Mouse (Mus musculus) liver, embryonic 15.5 days (tissue): ENCODE data around the gene Tmem216. TPM values are rescaled to one million over a fixed set of nuclear protein-coding genes. Genes with fewer than 3 reads are reported as not detected.

ENCODE experiments used
- ATAC-seq: fragments of 200-750 bp; cut with Nextera tagmentation; 2 replicates; pipeline ENCODE4 v1.8.0; 2017; ENCODE audit warnings: moderate number of reproducible peaks, mild to moderate bottlenecking, moderate library complexity; ENCODE audit not compliant: insufficient read depth
- H3K27ac ChIP-seq: fragments of 300-500 bp; sonication (generic); replicated peaks from 2 replicates; pipeline ENCODE4 v1.5.1; 2015; ENCODE audit warnings: mild to moderate bottlenecking, inconsistent platforms
- H3K27me3 ChIP-seq: fragments of 300-500 bp; sonication (generic); 2 replicates; pipeline ENCODE4 v1.6.1; 2015; ENCODE audit warnings: mild to moderate bottlenecking, inconsistent platforms
- H3K36me3 ChIP-seq: fragments of 300-500 bp; sonication (generic); replicated peaks from 2 replicates; pipeline ENCODE4 v1.6.1; 2015; ENCODE audit warnings: moderate library complexity, mild to moderate bottlenecking, inconsistent platforms
- H3K4me1 ChIP-seq: fragments of 300-500 bp; sonication (generic); replicated peaks from 2 replicates; pipeline ENCODE4 v1.6.1; 2015; ENCODE audit warnings: inconsistent platforms
- H3K4me2 ChIP-seq: fragments of 300-500 bp; sonication (generic); 2 replicates; pipeline ENCODE4 v1.6.1; 2015; ENCODE audit warnings: moderate library complexity, mild to moderate bottlenecking, inconsistent platforms
- H3K4me3 ChIP-seq: fragments of 300-500 bp; sonication (generic); replicated peaks from 2 replicates; pipeline ENCODE4 v1.5.1; 2015; ENCODE audit warnings: mild to moderate bottlenecking, inconsistent platforms
- H3K9ac ChIP-seq: fragments of 300-500 bp; sonication (generic); 2 replicates; pipeline ENCODE4 v1.6.1; 2015; ENCODE audit warnings: moderate library complexity, mild to moderate bottlenecking, inconsistent platforms
- H3K9me3 ChIP-seq: fragments of 300-500 bp; sonication (generic); replicated peaks from 2 replicates; pipeline ENCODE4 v1.6.1; 2016; ENCODE audit warnings: inconsistent platforms
- WGBS: fragments of 180-500 bp; shearing (Covaris S2); methylation state at CpG from one replicate; pipeline ENCODE4 v1.1.7; 2015; ENCODE audit warnings: mixed read lengths; ENCODE audit not compliant: insufficient replicate concordance; 5-methylcytosine and 5-hydroxymethylcytosine counted together
- polyA plus RNA-seq: library from polyadenylated mRNA; unstranded; fragments of >200 nt; fragmentation: Nextera tagmentation; extraction: Ambion mirVana; gene quantifications from 2 replicates; pipeline ENCODE4 v1.2.1, GENCODE M21; 2015

Tmem216 gene
- polyA plus RNA-seq, 1 experiment from 2014 or later: 12.1 TPM

DNA sequence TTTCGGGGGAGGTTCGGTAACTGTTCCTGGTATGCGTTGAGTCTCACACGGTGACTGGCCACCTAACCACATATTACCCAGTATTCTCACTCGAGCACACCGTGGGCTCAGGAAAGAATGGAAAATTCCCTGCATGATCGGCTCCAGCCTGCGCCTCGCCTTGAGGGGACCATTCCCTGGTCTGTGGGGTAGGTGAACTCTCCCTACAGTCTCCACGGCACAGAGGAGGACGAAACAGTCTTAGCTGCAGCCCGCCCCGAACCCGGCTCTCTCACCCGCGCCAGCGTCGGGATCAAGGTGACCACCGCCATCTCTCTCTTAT is 31.3 kb downstream of the Tmem216 start:
- WGBS: under 1% methylated on average over 19 of the region's 19 CpGs
- Histone ChIP-seq H3K4me2 (peak overlapping the region; percentile 77), H3K27me3 (no peaks in the 10 kb centered on the region), H3K9ac (peak overlapping the region; percentile 99), H3K4me3 (peak overlapping the region; percentile 99), H3K27ac (peak overlapping the region; percentile 99), H3K9me3 (no peaks in the 10 kb centered on the region), H3K4me1 (peaks cover 55% of the 10 kb centered on the region), H3K36me3 (peaks cover 23% of the 10 kb centered on the region)
- no peak for ATAC-seq

DNA sequence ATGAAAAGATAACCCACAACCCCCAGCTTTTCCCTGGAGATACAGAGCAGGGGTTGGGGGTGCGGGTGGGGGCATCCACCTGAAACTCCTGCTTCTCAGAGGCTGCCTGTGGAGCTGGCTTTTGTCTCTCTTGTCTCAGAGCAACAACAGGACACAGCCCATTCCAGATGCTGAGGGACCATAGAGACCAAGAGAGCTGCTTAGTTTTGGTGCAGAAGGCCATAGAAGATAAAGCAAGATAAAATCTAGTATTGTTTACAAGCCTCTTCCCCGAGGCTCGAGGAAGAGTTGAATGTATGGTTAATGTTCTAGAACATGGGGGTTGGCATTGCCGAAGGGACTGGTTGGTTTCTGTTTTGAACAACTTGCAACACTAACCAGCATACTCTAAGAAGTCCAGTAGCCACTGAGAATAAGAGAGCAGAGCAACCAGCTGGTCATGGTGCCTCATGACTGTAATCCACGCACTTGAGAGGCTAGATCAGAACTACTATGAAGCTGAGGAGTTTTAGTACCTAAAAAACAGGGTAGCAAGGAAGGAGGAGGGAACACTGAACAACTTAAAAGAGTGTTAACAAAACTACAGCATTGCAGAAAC is 32.5 kb downstream of the Tmem216 start:
- peak overlapping the region; percentile 69 for H3K27ac ChIP-seq
- peak overlapping the region; percentile 77 for H3K4me2 ChIP-seq
- no peaks in the 10 kb centered on the region for H3K27me3 ChIP-seq
- H3K4me3 ChIP-seq: peak overlapping the region; percentile 99
- WGBS: 15% methylated on average over 5 of the region's 5 CpGs
- H3K4me1 ChIP-seq: peaks cover 55% of the 10 kb centered on the region
- no peaks in the 10 kb centered on the region for H3K9me3 ChIP-seq
- peaks cover 14% of the 10 kb centered on the region for H3K36me3 ChIP-seq
- ATAC-seq: no peak
- peak overlapping the region; percentile 47 for H3K9ac ChIP-seq

DNA sequence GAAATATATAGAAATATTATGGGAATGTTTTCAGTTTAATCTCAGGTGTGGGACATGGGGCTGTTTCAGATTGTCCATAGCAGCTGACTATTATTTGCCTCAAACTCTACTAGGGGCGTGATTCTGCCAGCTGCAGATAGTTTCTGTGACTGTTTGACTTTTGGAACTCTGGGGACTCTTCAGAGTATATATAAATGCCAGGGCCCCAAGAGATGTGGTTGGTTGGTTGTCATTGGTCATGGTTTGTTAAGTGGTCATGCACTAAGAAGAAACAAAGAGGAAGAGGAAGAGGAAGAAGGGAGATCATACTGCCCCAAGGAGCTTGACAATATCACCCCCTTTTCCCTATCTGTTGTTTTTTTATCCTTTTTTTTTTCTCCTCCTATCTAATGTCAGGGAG is 34.1 kb downstream of the Tmem216 start:
- H3K4me1 ChIP-seq: peaks cover 46% of the 10 kb centered on the region
- H3K4me2 ChIP-seq: no peak overlapping the region
- no peak overlapping the region for H3K9ac ChIP-seq
- H3K27me3 ChIP-seq: no peaks in the 10 kb centered on the region
- no peak overlapping the region for H3K4me3 ChIP-seq
- no peaks in the 10 kb centered on the region for H3K9me3 ChIP-seq
- ATAC-seq: no peak
- 48% methylated on average over 1 of the region's 1 CpGs for WGBS
- H3K27ac ChIP-seq: no peak overlapping the region; the same call in 1 of the 2 replicates
- peaks cover 13% of the 10 kb centered on the region for H3K36me3 ChIP-seq

DNA sequence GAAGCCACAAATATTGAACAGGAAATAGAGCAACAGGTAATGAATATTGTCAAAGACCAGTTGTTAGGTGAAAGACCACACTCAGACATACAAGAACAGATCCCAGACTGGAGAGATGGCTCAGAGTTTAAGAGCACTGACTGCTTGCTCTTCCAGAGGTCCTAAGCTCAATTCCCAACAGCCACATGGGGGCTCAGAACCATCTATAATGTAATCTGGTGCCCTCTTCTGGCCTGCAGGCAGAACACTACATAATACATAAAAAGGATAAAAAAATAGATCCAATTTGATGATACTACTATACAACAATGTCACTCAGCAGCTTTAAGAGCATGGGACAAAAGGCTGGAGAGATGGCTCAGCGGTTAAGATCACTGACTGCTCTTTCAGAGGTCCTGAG is 35.7 kb downstream of the Tmem216 start:
- Histone ChIP-seq H3K27ac (no peak overlapping the region), H3K36me3 (peaks cover 25% of the 10 kb centered on the region), H3K9me3 (no peaks in the 10 kb centered on the region), H3K27me3 (no peaks in the 10 kb centered on the region), H3K4me3 (no peak overlapping the region), H3K4me2 (no peak overlapping the region), H3K4me1 (peaks cover 36% of the 10 kb centered on the region), H3K9ac (no peak overlapping the region)
- no peak for ATAC-seq
- 49% methylated on average over 1 of the region's 1 CpGs for WGBS

DNA sequence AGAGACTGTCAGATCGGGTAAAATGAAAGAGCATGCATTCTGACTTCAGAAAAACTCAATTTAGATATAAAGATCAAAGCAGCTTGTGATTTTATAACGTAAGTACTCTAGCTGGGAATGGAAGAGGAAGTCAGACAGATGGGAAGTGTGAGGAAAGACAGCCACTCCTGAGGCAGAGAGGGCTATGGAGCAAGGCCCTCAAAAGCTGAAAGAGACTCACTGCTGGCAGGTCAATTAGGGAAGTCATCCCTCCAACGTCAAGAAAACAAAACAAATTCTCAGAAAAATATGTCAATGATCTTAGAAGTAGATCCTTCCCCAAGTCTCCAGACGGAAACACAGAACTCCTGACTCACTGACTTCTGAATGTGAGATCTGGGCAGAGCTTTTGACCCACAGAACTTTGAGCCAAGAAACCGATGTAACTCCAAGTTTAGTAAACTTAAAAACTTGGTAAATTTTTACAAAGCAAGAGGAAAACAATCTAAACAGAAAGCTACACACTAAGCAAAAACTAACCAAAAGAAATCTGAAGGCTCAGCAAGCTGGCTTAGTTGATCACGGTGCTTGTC is 45.2 kb downstream of the Tmem216 start:
- peak overlapping the region; percentile 24; the same call in 1 of the 2 replicates for H3K27ac ChIP-seq
- no peaks in the 10 kb centered on the region for H3K9me3 ChIP-seq
- H3K4me1 ChIP-seq: no peaks in the 10 kb centered on the region
- no peak overlapping the region for H3K4me2 ChIP-seq
- no peak for ATAC-seq
- no peaks in the 10 kb centered on the region for H3K27me3 ChIP-seq
- peaks cover 69% of the 10 kb centered on the region for H3K36me3 ChIP-seq
- H3K4me3 ChIP-seq: no peak overlapping the region
- no peak overlapping the region for H3K9ac ChIP-seq
- 64% methylated on average over 6 of the region's 6 CpGs for WGBS

DNA sequence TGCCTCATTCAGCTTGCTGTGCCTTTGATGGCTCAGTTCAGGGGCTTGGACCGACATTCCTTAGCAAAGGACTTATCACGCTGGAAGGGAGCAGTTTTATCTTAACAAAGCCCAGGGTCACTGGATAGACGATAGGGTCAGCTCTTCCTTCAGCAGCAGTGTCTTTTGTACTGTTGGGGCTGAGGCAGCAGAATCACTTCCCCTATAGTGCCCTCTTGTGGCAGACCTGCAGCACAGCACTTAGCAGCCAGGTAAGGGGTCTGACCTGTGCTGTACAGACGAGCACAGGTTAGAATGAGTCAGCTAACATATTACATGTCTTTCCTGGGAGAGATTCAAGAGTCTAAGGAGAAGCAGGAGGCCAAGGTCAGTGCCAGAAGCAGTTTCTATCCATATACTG is 53.5 kb downstream of the Tmem216 start:
- Histone ChIP-seq H3K9ac (no peak overlapping the region), H3K27ac (no peak overlapping the region), H3K36me3 (peaks cover 79% of the 10 kb centered on the region), H3K4me2 (no peak overlapping the region), H3K4me3 (no peak overlapping the region), H3K27me3 (no peaks in the 10 kb centered on the region), H3K4me1 (no peaks in the 10 kb centered on the region), H3K9me3 (no peaks in the 10 kb centered on the region)
- ATAC-seq: no peak; the same call in 1 of the 2 replicates
- 18% methylated on average over 4 of the region's 4 CpGs for WGBS

DNA sequence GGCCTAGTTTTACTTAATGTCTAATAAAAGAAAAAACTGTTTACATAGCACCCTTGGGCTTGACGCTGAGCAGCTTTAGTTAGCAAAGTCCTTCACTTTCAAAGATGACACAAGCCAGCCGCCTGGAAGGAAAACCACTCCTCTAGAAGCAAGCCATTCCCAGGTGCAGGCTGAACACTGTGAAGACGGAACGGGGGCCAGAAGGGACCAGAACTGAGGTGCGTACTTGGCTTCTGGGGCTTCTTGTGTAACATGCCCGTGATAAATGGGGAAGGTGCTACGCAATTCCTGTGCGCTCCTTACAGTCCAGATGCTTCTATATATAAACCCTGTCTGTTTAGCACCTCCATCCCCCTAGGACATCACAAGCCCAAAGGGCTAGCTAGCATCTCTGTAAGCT is 55.5 kb downstream of the Tmem216 start:
- Histone ChIP-seq H3K27me3 (no peaks in the 10 kb centered on the region), H3K9ac (no peak overlapping the region), H3K4me1 (no peaks in the 10 kb centered on the region), H3K9me3 (no peaks in the 10 kb centered on the region), H3K36me3 (peaks cover 59% of the 10 kb centered on the region), H3K4me2 (no peak overlapping the region), H3K27ac (no peak overlapping the region), H3K4me3 (no peak overlapping the region)
- WGBS: 87% methylated on average over 8 of the region's 8 CpGs
- no peak for ATAC-seq

DNA sequence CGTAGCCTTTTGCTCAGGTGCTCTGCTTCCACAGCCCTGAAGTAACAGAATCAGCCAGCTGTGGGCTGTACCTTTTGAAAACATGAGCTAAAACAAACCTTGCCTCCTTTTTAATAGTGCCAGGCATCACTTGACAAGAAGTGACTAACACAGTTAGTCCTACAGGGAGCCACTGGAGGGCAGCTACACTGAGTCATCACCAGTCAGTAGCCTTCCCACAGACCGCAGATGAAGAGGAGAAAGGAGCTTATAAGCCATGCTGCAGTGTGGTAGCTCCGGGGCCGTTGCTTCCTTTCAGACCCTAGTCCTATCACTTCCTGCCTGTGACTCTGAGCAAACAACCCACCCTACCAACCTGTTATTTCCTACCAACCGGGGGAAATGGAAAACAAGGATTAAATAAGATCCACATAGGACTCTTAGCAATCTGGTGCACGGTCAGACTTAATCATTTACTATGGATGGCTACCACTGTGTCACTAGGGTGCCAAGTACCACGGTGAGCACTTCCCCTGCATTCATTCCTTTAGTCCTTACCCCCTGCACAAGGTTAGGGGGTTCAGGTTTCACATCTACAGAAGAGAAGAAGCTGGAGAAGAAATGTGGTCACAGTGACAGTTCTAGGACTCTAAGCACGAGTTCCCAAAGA is 58.4 kb downstream of the Tmem216 start:
- Histone ChIP-seq H3K9me3 (no peaks in the 10 kb centered on the region), H3K9ac (no peak overlapping the region), H3K27ac (no peak overlapping the region), H3K27me3 (peaks cover 1% of the 10 kb centered on the region; the same call in 1 of the 2 replicates), H3K4me1 (no peaks in the 10 kb centered on the region), H3K36me3 (peaks cover 39% of the 10 kb centered on the region), H3K4me3 (no peak overlapping the region), H3K4me2 (no peak overlapping the region)
- WGBS: 18% methylated on average over 8 of the region's 8 CpGs
- no peak for ATAC-seq

DNA sequence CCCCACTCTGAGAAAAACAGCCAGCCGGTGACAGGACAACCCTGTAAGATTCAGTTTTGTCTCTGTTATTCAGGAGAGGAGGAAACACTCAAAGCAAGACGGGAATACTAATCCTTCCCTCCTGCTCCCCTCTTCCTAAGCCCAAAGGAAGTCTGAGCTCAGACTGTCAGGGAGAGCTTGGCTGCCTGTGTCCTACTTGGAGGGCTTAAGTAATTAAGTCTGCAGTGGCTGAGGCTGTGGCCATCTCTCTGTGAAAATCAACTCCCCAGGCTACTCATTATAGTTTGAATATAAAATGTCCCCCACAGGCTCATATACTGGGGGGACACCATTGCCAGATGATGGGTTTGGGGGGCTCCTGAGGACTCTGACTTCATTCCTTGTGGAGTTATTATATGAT is 59.1 kb downstream of the Tmem216 start:
- H3K36me3 ChIP-seq: peaks cover 33% of the 10 kb centered on the region
- H3K9ac ChIP-seq: no peak overlapping the region
- H3K4me2 ChIP-seq: no peak overlapping the region
- H3K27ac ChIP-seq: no peak overlapping the region
- no peaks in the 10 kb centered on the region for H3K9me3 ChIP-seq
- H3K4me1 ChIP-seq: no peaks in the 10 kb centered on the region
- H3K4me3 ChIP-seq: no peak overlapping the region
- H3K27me3 ChIP-seq: peaks cover 6% of the 10 kb centered on the region
- WGBS: 55% methylated on average over 2 of the region's 2 CpGs
- ATAC-seq: no peak

DNA sequence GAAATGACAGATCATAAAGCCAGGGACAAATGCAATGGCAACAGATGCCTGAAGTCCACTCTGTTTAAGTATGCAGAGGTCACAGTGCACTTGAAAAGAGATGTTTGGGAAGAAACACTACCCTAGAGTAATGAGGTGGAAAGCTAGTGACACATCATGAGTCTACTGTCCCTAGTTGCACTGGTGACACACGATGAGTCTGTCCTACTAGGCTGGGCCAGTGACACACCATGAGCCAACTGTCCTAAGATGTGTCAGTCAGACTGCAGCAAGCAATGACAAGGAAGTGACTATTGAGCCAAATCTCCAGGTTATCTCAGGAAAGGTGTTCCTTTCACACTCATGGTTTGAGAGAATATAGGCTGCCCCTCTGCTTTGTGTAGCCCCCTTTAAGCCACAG is 60.4 kb downstream of the Tmem216 start:
- peaks cover 20% of the 10 kb centered on the region for H3K36me3 ChIP-seq
- WGBS: 74% methylated on average over 1 of the region's 1 CpGs
- H3K4me2 ChIP-seq: no peak overlapping the region
- no peak overlapping the region for H3K4me3 ChIP-seq
- ATAC-seq: no peak
- peaks cover 6% of the 10 kb centered on the region for H3K27me3 ChIP-seq
- no peak overlapping the region for H3K9ac ChIP-seq
- H3K27ac ChIP-seq: no peak overlapping the region
- no peaks in the 10 kb centered on the region for H3K4me1 ChIP-seq
- no peaks in the 10 kb centered on the region for H3K9me3 ChIP-seq

DNA sequence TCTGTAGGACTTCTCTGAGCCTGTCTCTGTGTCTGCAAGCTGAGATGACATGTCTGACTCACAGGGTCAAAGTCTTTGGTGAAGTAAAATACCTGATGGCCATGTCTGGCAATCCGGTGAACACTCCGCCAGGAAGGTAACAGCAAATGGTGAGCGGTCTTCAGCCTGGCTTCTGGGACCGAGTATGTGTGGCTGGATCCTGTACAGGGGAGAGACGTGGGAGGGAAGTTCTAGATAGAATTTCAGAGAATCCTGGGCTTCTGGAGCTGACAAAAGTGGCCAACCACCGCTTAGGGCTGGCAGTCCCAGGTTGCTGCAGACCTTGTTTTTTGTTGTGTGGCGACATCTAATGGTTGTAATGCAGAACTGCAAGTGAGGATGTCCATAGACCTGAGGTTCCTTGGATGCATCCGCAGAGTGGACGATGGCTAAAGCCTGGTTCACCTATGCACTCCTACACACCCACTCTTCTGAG is 69.7 kb downstream of the Tmem216 start:
- Histone ChIP-seq H3K36me3 (no peaks in the 10 kb centered on the region), H3K4me2 (no peak overlapping the region), H3K4me3 (no peak overlapping the region), H3K4me1 (no peaks in the 10 kb centered on the region), H3K9me3 (no peaks in the 10 kb centered on the region), H3K9ac (no peak overlapping the region), H3K27ac (no peak overlapping the region), H3K27me3 (peaks cover 21% of the 10 kb centered on the region; the same call in 1 of the 2 replicates)
- 24% methylated on average over 9 of the region's 9 CpGs for WGBS
- ATAC-seq: no peak
